Mouse (Mus musculus): ENCODE data around the gene Olfr782.
"Not testable (repeated sequence)": the region's sequence is repeated elsewhere in the genome, so short reads cannot be mapped to it uniquely, and the experiment has no call there.

The Olfr782 gene

GRCm38 (mm10) chr10:129348550-129348949 lies at the start of gene Olfr782:
Olfr782 (plus strand) TSS chr10:129348850.
- no peak for DNase-seq (ENCODE audit: low spot score)

- DNase-seq (ENCODE audit: low spot score): not testable (repeated sequence)
These were observed 35.7 kb upstream of the Olfr782 start for GRCm38 (mm10) chr10:129312973-129313372.

DNA sequence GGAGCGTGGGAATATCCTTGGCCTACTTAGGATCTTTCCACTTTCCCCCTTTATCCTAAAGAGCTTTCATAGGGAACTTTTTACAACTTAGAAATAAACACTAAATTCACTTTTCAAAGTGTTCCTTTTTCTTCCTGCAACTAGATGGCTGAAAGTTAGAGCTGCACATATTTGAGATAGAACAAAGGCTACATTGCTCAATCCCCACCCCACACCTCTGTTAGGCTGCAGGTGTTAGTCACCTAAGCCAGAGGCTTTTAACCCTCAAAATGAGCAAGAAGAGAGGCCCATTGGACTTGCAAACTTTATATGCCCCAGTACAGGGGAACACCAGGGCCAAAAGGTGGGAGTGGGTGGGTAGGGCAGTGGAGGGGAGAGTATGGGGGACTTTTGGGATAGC lies 35.1 kb upstream of the Olfr782 start:
- not testable (repeated sequence) for DNase-seq (ENCODE audit: low spot score)

- DNase-seq (ENCODE audit: low spot score): no peak
These were observed 30.8 kb upstream of the Olfr782 start, which contains the start of gene Olfr780 for GRCm38 (mm10) chr10:129317817-129318216. Olfr780 (plus strand) TSS chr10:129318117.

DNA sequence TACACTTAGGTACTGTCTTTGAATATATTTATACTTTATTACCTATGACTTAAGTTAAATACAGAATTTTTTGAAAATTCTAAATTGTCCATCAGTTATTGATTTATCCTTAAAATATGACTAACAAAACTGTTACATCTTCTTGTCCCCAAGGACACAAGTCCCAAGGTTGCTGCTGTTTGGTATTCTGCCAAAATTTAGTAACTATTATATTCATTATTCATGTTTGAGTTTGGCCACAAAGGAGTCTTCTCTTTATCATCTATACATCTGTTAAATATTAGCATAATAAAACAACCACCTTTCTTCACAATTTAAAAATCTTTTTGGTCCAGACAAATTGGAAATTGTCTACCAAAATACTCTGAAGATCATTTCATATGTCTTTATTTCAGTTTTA lies 20.1 kb upstream of the Olfr782 start, which contains the start of gene Olfr781:
TSS of gene Olfr781 (plus strand) at position 301 of the 400 bp plus-strand sequence.
- no peak for DNase-seq (ENCODE audit: low spot score)

- DNase-seq (ENCODE audit: low spot score): not testable (repeated sequence)
These were observed 3.8 kb downstream of the Olfr782 start for GRCm38 (mm10) chr10:129352475-129352874.

DNA sequence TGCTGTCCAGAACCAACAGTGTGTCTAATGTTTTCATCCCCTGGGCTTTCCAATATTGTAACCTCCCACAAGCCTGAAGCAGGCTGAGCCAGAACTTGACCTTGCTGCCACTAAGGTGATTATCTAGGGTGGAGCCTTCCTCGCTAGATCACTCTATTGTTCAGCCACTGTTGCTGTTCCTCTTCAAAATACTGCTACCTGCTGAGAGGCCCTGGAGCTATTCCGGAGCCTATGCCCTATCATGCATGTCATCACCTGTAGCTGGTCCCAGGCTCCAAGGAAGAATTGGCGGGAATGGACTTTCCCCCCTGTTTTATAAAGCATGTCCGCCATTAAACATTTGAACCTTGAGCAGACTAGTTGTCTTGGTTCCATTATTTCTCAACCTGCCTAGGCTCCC lies 7.8 kb downstream of the Olfr782 start:
- not testable (repeated sequence) for DNase-seq (ENCODE audit: low spot score)

- DNase-seq (ENCODE audit: low spot score): peak; percentile 12
These were observed 8.7 kb downstream of the Olfr782 start for GRCm38 (mm10) chr10:129357307-129357706.

DNA sequence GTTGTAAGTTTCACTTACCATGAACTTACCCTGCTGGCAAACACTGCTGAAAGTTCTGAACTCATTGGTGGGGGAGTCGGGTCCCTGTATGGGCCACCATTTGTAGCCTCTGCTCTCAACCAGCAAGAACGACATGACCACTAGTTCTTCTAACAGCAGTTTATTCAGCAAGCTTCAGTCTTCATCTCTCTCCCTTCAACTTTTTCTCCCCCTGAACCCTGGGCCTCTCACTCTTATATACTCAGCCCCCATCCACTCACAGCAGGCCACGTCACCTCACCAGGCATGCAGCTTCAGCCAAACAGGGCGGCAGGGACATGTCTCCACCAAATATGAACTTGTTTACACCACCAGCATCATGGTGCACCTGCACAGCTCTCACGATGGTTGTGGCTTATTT lies 25.4 kb downstream of the Olfr782 start:
- DNase-seq (ENCODE audit: low spot score): not testable (repeated sequence)

DNA sequence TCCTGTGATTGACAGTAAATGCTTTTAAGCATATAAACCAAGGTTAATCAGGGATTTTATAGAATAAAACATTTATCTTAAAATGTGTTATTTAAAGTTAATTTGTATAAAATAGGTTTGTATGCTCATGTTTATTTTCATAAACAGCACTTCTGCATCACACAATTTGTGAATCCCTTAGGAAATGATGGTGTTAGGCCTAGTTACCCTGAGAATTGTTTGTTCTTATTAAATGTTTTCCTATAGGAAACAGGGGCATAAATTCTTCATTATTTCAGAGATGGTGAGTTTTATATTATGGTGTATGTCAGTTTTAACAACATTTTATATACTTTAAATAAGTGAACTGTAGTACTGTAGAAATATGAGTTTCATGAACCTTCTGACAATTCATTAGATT lies 35.1 kb downstream of the Olfr782 start, which contains the start of gene Olfr784:
TSS of gene Olfr784 (plus strand) at position 301 of the 400 bp plus-strand sequence.
- no peak for DNase-seq (ENCODE audit: low spot score)

DNA sequence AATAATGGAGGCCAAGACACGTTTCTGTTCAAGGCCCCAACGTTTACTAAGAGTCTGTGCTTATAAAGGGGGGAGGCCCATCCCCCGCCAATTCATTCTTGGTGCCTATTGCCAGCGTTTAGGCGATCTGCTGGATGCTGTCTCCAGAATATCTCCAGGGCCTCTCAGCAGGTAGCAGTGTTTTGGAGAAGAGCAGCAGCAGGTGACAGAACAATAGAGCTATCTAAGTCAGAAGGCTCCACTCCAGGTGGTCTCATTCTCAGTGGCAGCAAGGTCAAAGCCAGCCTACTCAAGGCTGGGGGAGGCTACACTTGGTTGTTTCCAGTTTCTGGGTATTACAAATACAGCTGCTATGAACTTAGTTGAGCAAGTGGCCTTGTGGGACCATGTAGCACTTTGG lies 52.2 kb downstream of the Olfr782 start:
- DNase-seq (ENCODE audit: low spot score): no peak
